Mouse (Mus musculus) MEL (cell line): ENCODE results near the gene Taar7f. TPM values are rescaled to one million over a fixed set of nuclear protein-coding genes. Genes with fewer than 3 reads are reported as not detected.

Experiments used
- DNase-seq: peaks from one replicate; pipeline ENCODE4 v3.0.0; 2011; ENCODE audit warnings: low read depth, low spot score
- H3K27ac ChIP-seq: 2 replicates; pipeline ENCODE4 v1.5.1; 2012; ENCODE audit warnings: low read depth, mild to moderate bottlenecking, control low read depth, low read length, moderate library complexity; ENCODE audit not compliant: control insufficient read depth
- H3K27me3 ChIP-seq, 2 experiments: fragments of 150-350 bp in 1 of 2; sonication (generic) in 1 of 2; 2 replicates each; pipeline ENCODE4 v1.6.1; 2012; ENCODE audit warnings: low read length in 2 of 2, mild to moderate bottlenecking in 2 of 2, improper control_type of control experiment in 1 of 2, moderate library complexity in 1 of 2; ENCODE audit not compliant: insufficient read depth in 2 of 2, control insufficient read depth in 1 of 2
- H3K36me3 ChIP-seq, 2 experiments: 2 replicates each; pipeline ENCODE4 v1.6.1; 2012 to 2014; ENCODE audit warnings: low read length in 2 of 2, improper control_type of control experiment in 1 of 2, inconsistent platforms in 1 of 2, mild to moderate bottlenecking in 1 of 2; ENCODE audit not compliant: insufficient read depth in 2 of 2, control insufficient read depth in 1 of 2
- H3K4me1 ChIP-seq, 2 experiments: fragments of 150-350 bp in 1 of 2; sonication (generic) in 1 of 2; 2 replicates each; pipeline ENCODE4 v1.6.1; 2012; ENCODE audit warnings: low read length in 2 of 2, improper control_type of control experiment in 1 of 2, mild to moderate bottlenecking in 1 of 2; ENCODE audit not compliant: insufficient read depth in 2 of 2, control insufficient read depth in 1 of 2
- H3K4me3 ChIP-seq, 2 experiments: fragments of 150-350 bp in 1 of 2; sonication (generic) in 1 of 2; 2 replicates each; pipeline ENCODE4 v1.5.1; 2012; ENCODE audit warnings: low read depth in 2 of 2, low read length in 2 of 2, mild to moderate bottlenecking in 2 of 2, moderate library complexity in 2 of 2, control low read depth in 1 of 2, improper control_type of control experiment in 1 of 2; ENCODE audit not compliant: control insufficient read depth in 1 of 2, insufficient read depth in 1 of 2
- H3K79me2 ChIP-seq: 2 replicates; pipeline ENCODE4 v1.6.1; 2012; ENCODE audit warnings: mild to moderate bottlenecking, low read length, moderate library complexity; ENCODE audit not compliant: control insufficient read depth, poor library complexity, insufficient read depth
- H3K9ac ChIP-seq: 2 replicates; pipeline ENCODE4 v1.6.1; 2012; ENCODE audit warnings: low read depth, mild to moderate bottlenecking, control low read depth, low read length, moderate library complexity; ENCODE audit not compliant: control insufficient read depth, poor library complexity, severe bottlenecking
- H3K9me3 ChIP-seq: fragments of 150-350 bp; sonication (generic); replicated peaks from 2 replicates; pipeline ENCODE4 v1.6.1; 2012; ENCODE audit warnings: mild to moderate bottlenecking, low read length, improper control_type of control experiment, moderate library complexity; ENCODE audit not compliant: insufficient read depth
- CHD1 ChIP-seq: IDR thresholded peaks from 2 replicates; pipeline ENCODE4 v1.6.1; 2012; ENCODE audit warnings: low read depth, mild to moderate bottlenecking, inconsistent platforms, low read length, improper control_type of control experiment
- CHD2 ChIP-seq: IDR thresholded peaks from 2 replicates; pipeline ENCODE4 v1.6.1; 2011; ENCODE audit warnings: low read length, improper control_type of control experiment
- E2F4 ChIP-seq: IDR thresholded peaks from 2 replicates; pipeline ENCODE4 v1.6.1; 2011; ENCODE audit warnings: low read depth, low read length, improper control_type of control experiment, borderline replicate concordance
- ELF1 ChIP-seq: IDR thresholded peaks from 2 replicates; pipeline ENCODE4 v1.6.1; 2014; ENCODE audit warnings: low read depth, mild to moderate bottlenecking, inconsistent platforms, low read length, improper control_type of control experiment, moderate library complexity
- EP300 ChIP-seq, 2 experiments: IDR thresholded peaks; 2 replicates each; pipeline ENCODE4 v1.6.1; 2011; ENCODE audit warnings: improper control_type of control experiment in 2 of 2, low read length in 2 of 2, low read depth in 1 of 2, mild to moderate bottlenecking in 1 of 2
- ETS1 ChIP-seq: IDR thresholded peaks from 2 replicates; pipeline ENCODE4 v1.6.1; 2012; ENCODE audit warnings: low read depth, mild to moderate bottlenecking, inconsistent platforms, low read length, improper control_type of control experiment, moderate library complexity
- GABPA ChIP-seq: IDR thresholded peaks from 2 replicates; pipeline ENCODE4 v1.6.1; 2012; ENCODE audit warnings: low read depth, mild to moderate bottlenecking, inconsistent platforms, low read length, improper control_type of control experiment, moderate library complexity
- GATA1 ChIP-seq: IDR thresholded peaks from 2 replicates; pipeline ENCODE4 v1.6.1; 2011; ENCODE audit warnings: low read depth, low read length, improper control_type of control experiment
- MAZ ChIP-seq: IDR thresholded peaks from 2 replicates; pipeline ENCODE4 v1.6.1; 2012; ENCODE audit warnings: low read depth, mild to moderate bottlenecking, inconsistent platforms, low read length, improper control_type of control experiment
- MEF2A ChIP-seq: IDR thresholded peaks from 2 replicates; pipeline ENCODE4 v1.6.1; 2014; ENCODE audit warnings: low read depth, mild to moderate bottlenecking, inconsistent platforms, low read length, improper control_type of control experiment; ENCODE audit not compliant: poor library complexity, insufficient replicate concordance, severe bottlenecking; ENCODE audit errors: extremely low read depth
- MYB ChIP-seq: IDR thresholded peaks from 2 replicates; pipeline ENCODE4 v1.6.1; 2011; ENCODE audit warnings: mild to moderate bottlenecking, low read depth, low read length, improper control_type of control experiment
- POLR2A ChIP-seq, 2 experiments: IDR thresholded peaks; 2 replicates each; pipeline ENCODE4 v1.6.1; 2011 to 2012; ENCODE audit warnings: low read length in 2 of 2, mild to moderate bottlenecking in 2 of 2, control low read depth in 1 of 2, improper control_type of control experiment in 1 of 2, low read depth in 1 of 2, moderate library complexity in 1 of 2; ENCODE audit not compliant: control insufficient read depth in 1 of 2, insufficient read depth in 1 of 2, poor library complexity in 1 of 2
- POLR2AphosphoS5 ChIP-seq: IDR thresholded peaks from 2 replicates; pipeline ENCODE4 v1.6.1; 2012; ENCODE audit warnings: low read depth, borderline replicate concordance, mild to moderate bottlenecking, inconsistent platforms, low read length, moderate library complexity, mixed read lengths
- RCOR1 ChIP-seq: IDR thresholded peaks from 2 replicates; pipeline ENCODE4 v1.6.1; 2012; ENCODE audit warnings: low read depth, mild to moderate bottlenecking, inconsistent platforms, low read length, improper control_type of control experiment
- SMC3 ChIP-seq: IDR thresholded peaks from 2 replicates; pipeline ENCODE4 v1.6.1; 2011; ENCODE audit warnings: low read depth, low read length, improper control_type of control experiment
- TCF12 ChIP-seq: IDR thresholded peaks from 2 replicates; pipeline ENCODE4 v1.6.1; 2014; ENCODE audit warnings: low read depth, mild to moderate bottlenecking, inconsistent platforms, low read length, improper control_type of control experiment, moderate library complexity
- UBTF ChIP-seq: IDR thresholded peaks from 2 replicates; pipeline ENCODE4 v1.6.1; 2012; ENCODE audit warnings: low read depth, mild to moderate bottlenecking, inconsistent platforms, low read length, improper control_type of control experiment, moderate library complexity, borderline replicate concordance; ENCODE audit not compliant: insufficient read depth
- USF1 ChIP-seq: IDR thresholded peaks from 2 replicates; pipeline ENCODE4 v1.6.1; 2014; ENCODE audit warnings: low read depth, mild to moderate bottlenecking, inconsistent platforms, low read length, improper control_type of control experiment, moderate library complexity
- ZKSCAN1 ChIP-seq: IDR thresholded peaks from 2 replicates; pipeline ENCODE4 v1.6.1; 2012; ENCODE audit warnings: low read depth, mild to moderate bottlenecking, inconsistent platforms, low read length, improper control_type of control experiment, moderate library complexity
- ZMIZ1 ChIP-seq: IDR thresholded peaks from 2 replicates; pipeline ENCODE4 v1.6.1; 2012; ENCODE audit warnings: low read depth, mild to moderate bottlenecking, inconsistent platforms, low read length, improper control_type of control experiment, moderate library complexity
- ZNF384 ChIP-seq: IDR thresholded peaks from 2 replicates; pipeline ENCODE4 v1.6.1; 2012; ENCODE audit warnings: low read depth, mild to moderate bottlenecking, inconsistent platforms, low read length, improper control_type of control experiment
- polyA plus RNA-seq, 2 experiments: library from polyadenylated mRNA; stranded (reverse) in 1 of 2; unstranded in 1 of 2; fragments of >175 nt in 1 of 2; fragments of >200 nt in 1 of 2; gene quantifications; 2 replicates each; pipeline versions ENCODE4 v1.2.1 to v1.2.4; 2012; ENCODE audit warnings: low replicate concordance in 2 of 2, low read depth in 1 of 2; ENCODE audit not compliant: insufficient read length in 2 of 2, insufficient read depth in 1 of 2, missing spikeins in 1 of 2
- total RNA-seq: library from RNA; depleted of rRNA; stranded (reverse); fragments of 300-350 nt; gene quantifications from 2 replicates; pipeline ENCODE4 v1.2.3, GENCODE M21; 2012

The Taar7f gene
- total and polyA plus RNA-seq, 3 experiments, result not detected

GRCm38 (mm10) chr10:24007034-24007433, 42.3 kb upstream of the Taar7f start:
- DNase-seq, result no peak
- no peaks in the 10 kb centered on the region for H3K9me3 ChIP-seq
- H3K79me2 ChIP-seq, result no peaks in the 10 kb centered on the region
- H3K4me1 ChIP-seq, result no peaks in the 10 kb centered on the region
- no peak overlapping the region for H3K27ac ChIP-seq
- H3K4me3 ChIP-seq, result no peak overlapping the region
- H3K9ac ChIP-seq, result no peak overlapping the region
- H3K36me3 ChIP-seq, result no peaks in the 10 kb centered on the region
- no peaks in the 10 kb centered on the region; a peak in 1 of 4 replicates for H3K27me3 ChIP-seq
- TF ChIP-seq ZNF384, result no peak
- no peak for TF ChIP-seq TCF12
- no peak for TF ChIP-seq POLR2A (IDR thresholded peaks at IDR 0.05; ENCODE audit: control insufficient read depth in 1 of 2, insufficient read depth in 1 of 2, low read depth in 1 of 2, low read length in 2 of 2, poor library complexity in 1 of 2)

- no peaks in the 10 kb centered on the region for H3K36me3 ChIP-seq
- no peaks in the 10 kb centered on the region for H3K9me3 ChIP-seq
- no peak overlapping the region for H3K27ac ChIP-seq
- H3K9ac ChIP-seq, result no peak overlapping the region
- no peaks in the 10 kb centered on the region for H3K79me2 ChIP-seq
- TF ChIP-seq POLR2AphosphoS5 (no peak), E2F4 (no peak), GATA1 (no peak)
- no peaks in the 10 kb centered on the region for H3K27me3 ChIP-seq
- H3K4me3 ChIP-seq, result no peak overlapping the region
- no peaks in the 10 kb centered on the region for H3K4me1 ChIP-seq
- no peak for DNase-seq
Observed at GRCm38 (mm10) chr10:24008143-24008542, 41.2 kb upstream of the Taar7f start.

- TF ChIP-seq E2F4 (no peak), USF1 (no peak), UBTF (no peak), EP300 (IDR thresholded peaks at IDR 0.05; ENCODE audit: low read depth in 1 of 2, low read length in 2 of 2) (no peak), ZNF384 (no peak), CHD2 (no peak), RCOR1 (no peak), TCF12 (no peak), MEF2A (no peak), GABPA (no peak), CHD1 (no peak), MAZ (no peak), ETS1 (no peak), ELF1 (no peak), ZMIZ1 (no peak), SMC3 (no peak), MYB (no peak), POLR2A (IDR thresholded peaks at IDR 0.05; ENCODE audit: control insufficient read depth in 1 of 2, insufficient read depth in 1 of 2, low read depth in 1 of 2, low read length in 2 of 2, poor library complexity in 1 of 2) (no peak), ZKSCAN1 (no peak)
- H3K36me3 ChIP-seq, result no peaks in the 10 kb centered on the region
- H3K79me2 ChIP-seq, result no peaks in the 10 kb centered on the region
- no peak within 1 kb of the TSS for H3K9ac ChIP-seq
- no peaks in the 10 kb centered on the region for H3K9me3 ChIP-seq
- no peak within 1 kb of the TSS for H3K27ac ChIP-seq
- no peak within 1 kb of the TSS for H3K4me3 ChIP-seq
- DNase-seq, result no peak
- H3K4me1 ChIP-seq, result no peaks in the 10 kb centered on the region
- no peaks in the 10 kb centered on the region; a peak in 1 of 4 replicates for H3K27me3 ChIP-seq
Observed at GRCm38 (mm10) chr10:24026922-24027321, 22.4 kb upstream of the Taar7f start, which contains the start of gene Taar7d. TSS of gene Taar7d (plus strand) at chr10:24027222.
